Mouse (Mus musculus) left cerebral cortex, postnatal 25 days (tissue): ENCODE data around the gene Coro1a. TPM values are rescaled to one million over a fixed set of nuclear protein-coding genes. Genes with fewer than 3 reads are reported as not detected.

Experiments used
- DNase-seq, 2 experiments: peaks; one replicate each; pipeline ENCODE4 v3.0.0; 2022; ENCODE audit warnings: low spot score in 2 of 2, mixed read lengths in 1 of 2
- intact Hi-C: fragments of 180-260 bp; cut with DNase I; formaldehyde crosslinking; loops from one replicate; pipeline ENCODE4 v1.15.1; 2025
- total RNA-seq, 2 experiments: library from RNA; stranded (reverse); gene quantifications; 2 replicates each; pipeline ENCODE4 v1.2.3; 2021

Coro1a gene
- total RNA-seq, 2 experiments from 2014 or later: 163 to 167 TPM

DNA sequence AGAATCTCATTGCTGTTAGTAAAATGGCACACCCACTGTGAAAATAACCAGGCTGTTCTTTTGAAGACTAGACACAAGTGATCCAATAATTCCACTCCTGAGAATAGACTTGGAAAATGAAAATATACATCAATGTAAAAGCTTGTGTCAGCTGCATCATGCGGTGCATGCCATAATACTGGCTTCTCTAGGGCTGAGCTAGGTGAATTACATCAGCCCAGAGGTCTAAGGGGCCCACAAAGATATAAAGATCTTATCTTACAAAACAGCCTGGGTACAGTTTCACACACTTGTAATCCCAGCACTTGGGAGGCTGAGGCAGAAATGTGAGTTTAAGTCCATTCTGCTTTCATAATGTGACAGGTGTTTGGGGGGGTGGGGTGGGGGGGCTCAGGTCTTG is 50.1 kb downstream of the Coro1a start:
- intact Hi-C loops: no loop called here
- no peak for DNase-seq

DNA sequence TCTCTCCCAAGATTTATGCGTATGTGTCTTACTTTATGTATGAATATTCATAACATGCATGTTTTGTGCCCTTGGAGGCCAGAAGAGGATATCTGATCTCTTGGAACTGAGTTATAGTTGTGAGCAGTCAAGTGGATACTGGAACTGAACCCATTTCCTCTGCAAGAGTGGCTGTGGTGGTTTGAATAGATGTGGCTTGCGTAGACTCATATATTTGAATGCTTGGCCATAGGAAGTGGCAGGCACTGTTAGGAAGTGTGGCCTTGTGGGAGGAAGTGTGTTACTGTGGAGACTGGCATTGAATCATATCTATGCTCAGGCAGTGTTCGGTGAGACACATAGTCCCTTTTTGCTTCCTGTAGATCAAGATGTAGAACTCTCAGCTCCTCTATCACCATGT is 51.9 kb downstream of the Coro1a start:
- intact Hi-C loops: no loop called here

DNA sequence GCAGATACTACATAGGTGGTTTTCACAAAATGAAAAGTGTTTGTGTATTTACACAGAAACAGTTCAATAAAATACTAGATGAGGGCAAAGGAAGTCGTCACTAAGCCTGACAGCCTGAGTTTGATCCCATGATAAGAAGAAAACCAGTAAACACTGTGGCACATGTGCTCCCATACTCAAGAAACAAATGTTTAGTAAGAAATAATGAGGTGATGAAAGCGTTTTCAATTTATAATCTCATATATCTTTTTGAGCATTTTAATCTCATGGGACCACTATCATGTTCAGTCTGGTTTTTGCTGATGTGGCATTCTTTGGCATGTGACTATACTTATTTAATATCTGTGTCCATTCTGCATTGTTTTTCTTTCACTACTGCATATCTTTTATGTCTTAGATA is 53.6 kb downstream of the Coro1a start:
- intact Hi-C loops: no loop called here
- no peak for DNase-seq

More for the DNA sequence above, 51.9 kb downstream of the Coro1a start:
- DNase-seq: no peak

DNA sequence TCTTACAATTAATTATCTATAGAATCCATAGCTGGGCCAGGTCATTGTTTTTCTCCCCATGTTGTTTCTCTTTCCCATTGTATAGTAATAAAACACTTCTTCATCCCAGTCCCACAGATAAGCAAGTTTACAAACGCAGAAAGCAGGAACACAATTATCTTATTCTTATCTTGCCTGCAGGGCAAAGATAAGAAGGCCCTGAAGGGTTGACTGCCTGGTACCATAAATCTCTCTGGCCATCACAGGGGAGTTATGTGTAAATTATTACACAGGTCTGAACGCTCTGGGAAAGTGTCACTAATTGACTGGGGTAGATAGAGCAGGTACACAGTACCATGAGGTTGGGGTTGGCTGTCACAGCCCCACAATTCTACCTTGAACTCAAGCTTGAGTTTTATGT is 56.7 kb downstream of the Coro1a start:
- DNase-seq: no peak
- intact Hi-C loops: no loop called here

Other genes with a start within 250 kb of the Coro1a start
- gene Atp2a1, start 244.7 kb downstream of the Coro1a start, total RNA-seq: under 1 TPM; 0.32 to 0.39 TPM
- gene Sh2b1, start 232.4 kb downstream of the Coro1a start, total RNA-seq: 10 to 100 TPM; 74.1 to 78.9 TPM
- gene Tufm, start 220.4 kb downstream of the Coro1a start, total RNA-seq: 10 to 100 TPM; 76.3 to 92.6 TPM
- gene Atxn2l, start 204.3 kb downstream of the Coro1a start, total RNA-seq: 100 to 1,000 TPM; 114 TPM
- gene Eif3c, start 141.4 kb downstream of the Coro1a start, total RNA-seq: 100 to 1,000 TPM; 176 to 188 TPM
- under 1 TPM; 0.39 to 0.53 TPM for gene Apobr, start 122.8 kb downstream of the Coro1a start, total RNA-seq
- 10 to 100 TPM; 21.3 to 35.1 TPM for gene Cln3, start 122.0 kb downstream of the Coro1a start, total RNA-seq
- gene Il27, start 112.8 kb downstream of the Coro1a start, total RNA-seq: not detected
- 10 to 100 TPM; 15.7 to 22.1 TPM for gene Nupr1, start 76.9 kb downstream of the Coro1a start, total RNA-seq
- gene Sgf29, start 58.5 kb downstream of the Coro1a start, total RNA-seq: 10 to 100 TPM; 31.1 to 35.4 TPM
- 10 to 100 TPM; 11.7 to 19.3 TPM for gene Sult1a1, start 31.4 kb downstream of the Coro1a start, total RNA-seq
- 100 to 1,000 TPM in 1 of 2 experiments, 10 to 100 TPM in 1; 92.0 to 102 TPM for gene Bola2, start 12.4 kb downstream of the Coro1a start, total RNA-seq
- gene Slx1b, start 12.0 kb downstream of the Coro1a start, total RNA-seq: 10 to 100 TPM; 14.4 to 17.0 TPM
- gene Mapk3, start 51.8 kb upstream of the Coro1a start, total RNA-seq: 100 to 1,000 TPM; 148 to 165 TPM
- gene Gdpd3, start 58.5 kb upstream of the Coro1a start, total RNA-seq: 1 to 10 TPM; 1.8 to 2.1 TPM
- 100 to 1,000 TPM; 311 to 316 TPM for gene Ypel3, start 69.2 kb upstream of the Coro1a start, total RNA-seq
- under 1 TPM in 1 of 2 experiments, not detected in 1; 0.87 TPM for gene Tbx6, start 73.7 kb upstream of the Coro1a start, total RNA-seq
- 10 to 100 TPM; 48.1 to 51.3 TPM for gene Ppp4c, start 84.7 kb upstream of the Coro1a start, total RNA-seq
- gene Fam57b, start 89.9 kb upstream of the Coro1a start, total RNA-seq: 10 to 100 TPM; 84.6 to 91.9 TPM
- gene 4930451I11Rik, start 123.9 kb upstream of the Coro1a start, total RNA-seq: not detected
- 10 to 100 TPM; 47.8 to 57.6 TPM for gene Doc2a, start 139.6 kb upstream of the Coro1a start, total RNA-seq
- gene Hirip3, start 154.2 kb upstream of the Coro1a start, total RNA-seq: 10 to 100 TPM; 25.5 to 35.0 TPM
- 10 to 100 TPM; 44.9 to 49.9 TPM for gene Ino80e, start 154.6 kb upstream of the Coro1a start, total RNA-seq
- 100 to 1,000 TPM; 149 to 154 TPM for gene Taok2, start 176.9 kb upstream of the Coro1a start, total RNA-seq
- 10 to 100 TPM; 20.2 to 22.3 TPM for gene Tmem219, start 215.1 kb upstream of the Coro1a start, total RNA-seq
- 100 to 1,000 TPM; 139 TPM for gene Kctd13, start 221.1 kb upstream of the Coro1a start, total RNA-seq
- 10 to 100 TPM; 44.2 to 50.3 TPM for gene Asphd1, start 241.8 kb upstream of the Coro1a start, total RNA-seq
- 100 to 1,000 TPM; 400 to 404 TPM for gene Sez6l2, start 242.8 kb upstream of the Coro1a start, total RNA-seq